Mouse (Mus musculus) layer of hippocampus, postnatal 25 days (tissue): ENCODE results near the gene 1110017D15Rik. TPM values are rescaled to one million over a fixed set of nuclear protein-coding genes. Genes with fewer than 3 reads are reported as not detected.
A peak's percentile ranks its signal among the peaks of the same experiment; 100 is the strongest.
"Not testable (repeated sequence)": the region's sequence is repeated elsewhere in the genome, so short reads cannot be mapped to it uniquely, and the experiment has no call there.

Source experiments
- DNase-seq, 2 experiments: peaks; one replicate each; pipeline ENCODE4 v3.0.0; 2022; ENCODE audit warnings: mixed read lengths in 2 of 2, low spot score in 1 of 2; ENCODE audit errors: extremely low spot score in 1 of 2
- total RNA-seq, 2 experiments: library from RNA; stranded (reverse); gene quantifications; 2 replicates each; pipeline ENCODE4 v1.2.3; 2021

The 1110017D15Rik gene
- total RNA-seq, 2 experiments from 2014 or later: 4.5 to 7.0 TPM

- no peak for DNase-seq
These were observed 23.5 kb downstream of the 1110017D15Rik start for GRCm38 (mm10) chr4:41493464-41494116.

DNA sequence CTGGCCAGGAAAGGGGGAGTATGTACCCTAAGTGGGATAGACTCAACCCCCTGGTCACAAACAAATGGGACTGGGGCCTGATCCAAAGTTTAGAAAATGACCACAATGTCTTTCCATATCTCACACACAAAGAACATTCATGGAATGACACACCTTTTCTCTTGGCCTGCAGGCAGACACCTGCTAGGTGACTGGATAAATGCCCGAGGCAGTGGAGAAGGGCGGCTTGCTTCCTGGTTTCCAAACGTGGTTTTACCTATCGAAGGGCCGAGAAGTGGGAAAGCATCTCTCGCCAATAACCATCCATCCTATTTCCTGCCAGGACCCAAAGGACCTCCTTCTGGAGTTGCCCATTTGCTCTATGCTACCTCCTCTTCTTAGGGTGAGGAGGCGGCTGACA is 24.2 kb downstream of the 1110017D15Rik start:
- no peak for DNase-seq

GRCm38 (mm10) chr4:41481601-41482017 is 35.5 kb downstream of the 1110017D15Rik start:
- DNase-seq: no peak

- DNase-seq: no peak
These were observed 36.9 kb downstream of the 1110017D15Rik start for GRCm38 (mm10) chr4:41480254-41480653.

DNA sequence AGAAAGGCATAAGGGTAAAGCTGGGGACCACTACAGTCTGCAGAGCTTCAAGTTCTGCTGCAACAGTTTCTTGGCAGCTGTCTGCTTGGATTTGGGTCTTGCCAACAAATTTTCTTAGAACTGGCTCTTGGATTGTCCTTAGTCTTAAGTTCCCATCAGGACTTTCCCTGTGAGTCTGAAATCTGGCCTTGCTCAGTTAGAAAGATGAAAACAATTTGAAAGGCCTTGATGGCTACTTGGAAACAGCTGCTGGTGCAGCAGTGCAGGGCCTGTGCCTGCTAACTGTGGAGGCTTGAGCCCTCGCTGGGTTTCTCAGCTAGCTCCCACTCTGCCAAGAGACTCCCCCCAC is 37.7 kb downstream of the 1110017D15Rik start:
- no peak for DNase-seq

- DNase-seq: no peak
These were observed 38.2 kb downstream of the 1110017D15Rik start for GRCm38 (mm10) chr4:41478751-41479455.

GRCm38 (mm10) chr4:41477648-41478160 is 39.4 kb downstream of the 1110017D15Rik start:
- no peak for DNase-seq

DNA sequence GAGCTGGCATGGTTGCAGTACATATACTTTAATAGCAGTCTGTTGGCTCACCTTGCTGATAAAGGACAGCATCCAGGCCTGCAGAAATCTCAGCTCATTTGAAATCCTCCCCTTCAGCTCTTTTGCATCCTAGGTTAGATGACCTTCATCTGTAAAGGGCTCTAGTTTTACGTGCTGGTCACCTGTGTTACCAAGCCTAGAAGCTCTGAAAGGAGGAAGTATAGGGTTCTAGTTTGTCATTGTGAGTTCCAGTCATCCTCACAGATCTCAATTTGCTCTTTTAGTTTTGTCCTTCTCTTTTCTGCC is 45.8 kb downstream of the 1110017D15Rik start:
- DNase-seq: no peak

DNA sequence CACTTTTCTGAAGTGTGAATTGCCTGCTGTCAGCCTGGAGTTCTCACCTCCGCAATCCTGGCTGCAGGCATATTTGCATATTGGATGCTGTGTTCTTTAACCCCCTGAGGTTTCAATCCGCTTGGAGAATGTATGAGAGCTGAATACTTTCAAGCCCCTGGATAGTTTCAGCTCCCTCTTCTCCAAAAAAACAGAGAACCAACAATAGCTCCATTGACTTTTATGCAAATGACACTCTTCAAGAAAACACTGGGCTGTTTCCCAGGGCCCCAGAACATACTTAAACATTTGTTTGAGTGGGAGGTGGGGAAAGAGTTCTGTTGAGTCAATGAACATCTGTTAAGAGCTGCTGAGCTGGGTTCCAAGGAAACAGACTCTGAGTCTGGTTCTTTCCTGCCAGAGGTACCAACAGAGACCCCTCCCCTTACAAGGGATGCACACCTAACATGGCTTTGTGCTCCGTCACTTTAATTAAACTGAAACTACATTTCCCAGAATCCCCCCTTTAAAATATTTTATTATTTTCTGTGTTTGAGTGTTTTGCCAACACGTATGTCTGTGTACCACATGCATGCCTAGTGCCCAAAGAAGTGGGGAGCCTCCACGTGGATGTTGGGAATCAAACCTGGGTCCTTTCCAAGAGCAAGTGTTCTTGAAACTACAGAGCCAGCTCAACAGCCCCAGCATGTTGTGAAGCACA is 46.3 kb downstream of the 1110017D15Rik start:
- DNase-seq: peak in 1 of 2 experiments; percentile 25

DNA sequence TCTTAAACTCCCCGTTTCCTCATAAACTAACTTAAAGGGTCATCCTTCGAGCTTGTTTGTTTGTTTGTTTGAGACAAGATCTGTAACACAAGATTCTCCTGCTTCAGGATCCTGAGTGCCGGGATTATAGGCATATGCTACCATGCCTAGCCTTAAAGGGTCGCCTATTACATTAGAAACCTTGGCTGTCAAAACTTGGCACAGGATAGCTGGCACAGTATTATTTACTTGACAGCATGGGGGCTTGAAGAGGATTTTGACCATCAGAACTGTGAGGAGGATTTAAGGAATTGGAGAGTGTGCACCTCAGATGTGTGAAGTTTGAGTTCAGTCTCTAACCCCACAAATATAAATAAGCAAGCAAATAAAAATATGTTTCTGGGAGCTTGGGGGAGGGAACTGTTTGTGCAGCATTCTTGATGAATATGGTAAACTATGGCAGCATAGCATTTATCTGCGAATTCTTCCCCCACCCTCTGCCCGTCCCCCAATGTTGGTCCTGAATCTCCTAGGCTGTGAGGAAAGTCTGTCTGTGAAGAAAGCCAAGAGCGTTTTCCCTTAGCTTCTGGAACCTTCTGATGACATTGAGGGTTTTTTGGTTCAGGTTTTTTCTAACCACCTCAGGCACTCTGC is 47.0 kb downstream of the 1110017D15Rik start:
- no peak for DNase-seq

GRCm38 (mm10) chr4:41469199-41469598 is 47.9 kb downstream of the 1110017D15Rik start:
- DNase-seq: no peak

DNA sequence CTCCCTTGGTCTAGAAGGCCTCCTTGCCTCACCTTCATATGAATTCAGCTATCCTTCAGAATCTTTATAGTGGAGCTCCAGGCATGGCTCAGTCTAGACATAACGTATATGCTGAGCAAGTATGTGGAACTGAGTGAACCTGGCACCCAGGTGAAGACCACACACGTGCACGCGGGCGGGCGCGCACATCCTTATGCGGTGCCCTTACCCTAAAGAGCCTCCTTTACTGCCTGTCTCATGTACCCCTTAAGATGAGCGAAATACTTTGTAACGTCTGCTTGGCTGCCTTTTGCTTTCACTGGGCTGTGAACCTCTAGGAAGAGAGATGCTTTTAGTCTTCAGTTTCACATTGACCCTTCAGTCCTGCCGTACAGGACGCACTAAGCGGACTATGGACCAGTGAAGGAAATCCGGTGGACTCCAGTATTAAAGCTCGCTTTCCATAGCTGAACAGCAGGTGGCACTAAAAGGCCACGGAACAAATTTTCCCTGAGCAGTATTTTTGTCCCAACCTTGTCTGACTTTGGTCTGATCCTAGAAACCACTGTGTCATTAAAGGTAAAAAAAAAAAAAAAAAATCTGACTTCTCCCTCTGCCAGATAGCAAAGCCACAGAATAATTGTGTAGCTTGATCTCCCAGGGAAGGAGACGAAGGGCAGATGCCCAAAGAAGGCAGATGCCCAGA is 48.6 kb downstream of the 1110017D15Rik start:
- peak; percentile 34 to 69 for DNase-seq

- DNase-seq: no peak
These were observed 51.9 kb downstream of the 1110017D15Rik start for GRCm38 (mm10) chr4:41465287-41465665.

DNA sequence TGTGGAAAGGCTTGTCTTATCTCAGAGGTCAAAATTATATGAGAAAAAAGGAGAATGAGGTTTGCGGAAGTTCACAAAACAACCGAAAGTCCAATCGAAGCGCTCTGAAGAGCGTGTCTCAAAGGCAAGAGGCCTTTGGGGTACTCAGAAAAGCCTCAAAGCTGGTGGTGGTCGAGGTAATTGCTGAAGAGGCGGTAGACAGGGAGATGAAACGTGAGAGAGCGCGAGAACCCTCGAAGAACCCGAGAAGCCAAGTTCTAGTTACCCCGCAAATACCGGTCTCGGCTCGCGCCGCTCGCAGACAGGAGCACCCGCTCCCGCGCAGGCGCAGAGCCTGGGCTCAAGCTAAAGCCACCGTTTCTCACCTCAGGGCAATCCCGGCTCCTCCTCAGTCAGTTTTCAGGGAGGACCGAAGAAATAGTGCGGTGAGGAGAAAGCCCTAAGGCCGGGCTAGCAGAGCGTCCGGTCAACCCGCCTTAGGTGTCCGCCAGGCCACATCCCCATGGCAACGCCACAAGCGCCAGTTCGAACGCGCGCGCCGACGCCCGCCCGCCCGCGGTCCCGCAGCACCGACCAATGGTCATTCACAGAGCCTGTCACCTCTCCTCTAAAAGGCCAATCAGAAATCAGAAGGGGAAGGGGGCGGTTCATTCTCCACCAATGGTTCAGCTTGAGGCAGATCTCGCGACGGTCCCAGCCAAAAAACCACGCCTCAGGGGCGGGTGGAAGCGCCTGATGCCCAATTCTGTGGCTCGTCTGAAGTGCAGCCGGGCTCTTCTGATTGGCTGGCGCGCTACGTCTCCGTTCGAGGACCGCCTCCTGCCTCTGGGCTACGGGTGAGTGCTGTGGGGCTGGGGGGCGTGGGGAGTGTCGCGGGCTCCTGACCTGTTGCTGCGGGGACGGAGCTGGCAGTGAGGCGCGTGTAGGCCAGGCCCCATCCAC is 52.5 kb downstream of the 1110017D15Rik start, which contains the start of the genes Kif24 and Nudt2:
Kif24 (minus strand) TSS at position 543 of the 942 bp plus-strand sequence.
Nudt2 (plus strand) TSS at position 807 of the 942 bp plus-strand sequence.
- DNase-seq: peak; percentile 81 to 91

DNA sequence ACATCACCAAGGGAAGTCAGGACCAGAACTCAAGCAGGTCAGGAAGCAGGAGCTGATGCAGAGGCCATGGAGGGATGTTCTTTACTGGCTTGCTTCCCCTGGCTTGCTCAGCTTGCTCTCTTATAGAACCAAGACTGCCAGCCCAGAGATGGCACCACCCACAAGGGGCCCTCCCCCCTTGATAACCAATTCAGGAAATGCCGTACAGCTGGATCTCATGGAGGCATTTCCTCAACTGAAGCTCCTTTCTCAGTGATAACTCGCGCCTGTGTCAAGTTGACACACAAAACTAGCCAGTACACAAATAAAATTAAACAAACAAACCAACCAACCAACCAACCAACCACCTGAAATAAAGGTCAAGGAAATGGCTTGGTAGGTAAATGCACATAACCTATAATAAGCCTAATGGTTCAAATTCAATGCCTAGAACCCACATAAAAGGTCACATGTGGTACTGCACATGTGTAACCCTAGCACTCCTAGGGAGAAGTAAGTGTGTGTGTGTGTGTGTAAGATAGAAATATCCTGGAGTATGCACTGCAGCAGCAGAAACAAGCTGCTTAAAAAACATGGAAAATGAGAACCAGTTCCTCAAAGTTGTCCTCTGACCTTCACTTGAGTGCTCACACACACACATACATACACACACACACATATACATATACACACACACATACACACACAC is 53.9 kb downstream of the 1110017D15Rik start:
- DNase-seq: not testable (repeated sequence)

GRCm38 (mm10) chr4:41460690-41461089 is 56.4 kb downstream of the 1110017D15Rik start:
- no peak for DNase-seq
